In genomic region chr16:89972854-89973487, GRCm38 (mm10) we compare ENCODE assay signal across 14 mouse cellular contexts.
DNase-seq lines count a peak whose midpoint lies in the region; ATAC-seq lines count a peak whose summit lies in the region.
"Had no signal": no experiment of that assay in that cellular context is flagged by ENCODE, and none has a peak within 500 bp of the region (broad histone marks: within the 10 kb centered on the region; RNA-seq: fewer than 3 reads in every experiment).

No protein-coding gene starts in this region.

- no peaks in the 10 kb centered on the region for H3K27me3 ChIP-seq in midbrain, embryonic 10.5 days (ENCODE audit: low read depth, poor library complexity, severe bottlenecking)
- H3K27me3 ChIP-seq: CH12.LX; neural tube, embryonic 12.5 days had no signal

- DNase-seq in frontal cortex, postnatal 10 days (ENCODE audit: low spot score in 2 of 2) = no peak
- DNase-seq in 3T3-L1 (ENCODE audit: low read depth, low spot score) (peak; percentile 87), adipocyte (ENCODE audit: low spot score) (peak; percentile 24)
- no peak for DNase-seq in heart, postnatal 10 days
- no peak for DNase-seq in midbrain, embryonic 10.5 days (ENCODE audit: low spot score)
- DNase-seq: cerebellum, postnatal 14 days; lung, postnatal 10 days had no signal

- peaks cover 4% of the 10 kb centered on the region; the same call in 1 of the 2 replicates for H3K4me1 ChIP-seq in midbrain, embryonic 10.5 days
- H3K4me1 ChIP-seq: neural tube, embryonic 12.5 days had no signal

- H3K36me3 ChIP-seq in midbrain, embryonic 10.5 days = no peaks in the 10 kb centered on the region
- H3K36me3 ChIP-seq: neural tube, embryonic 12.5 days had no signal

- peak; percentile 86 for ATAC-seq in frontal cortex, adult (ENCODE audit: low TSS enrichment)
- ATAC-seq in megakaryocyte, adult 5-6 weeks (ENCODE audit: poor library complexity, severe bottlenecking) = peak; percentile 94
- no peak for ATAC-seq in cerebellum, adult (ENCODE audit: insufficient number of reproducible peaks, low FRiP score, low TSS enrichment)
- ATAC-seq: intestine, postnatal 0 days had no signal

- WGBS in midbrain, embryonic 10.5 days = 95% methylated on average over 15 of the region's 15 CpGs

- H3K9me3 ChIP-seq in midbrain, embryonic 10.5 days (replicated peaks) = no peaks in the 10 kb centered on the region
- H3K9me3 ChIP-seq: neural tube, embryonic 12.5 days had no signal

- no peak overlapping the region for H3K4me3 ChIP-seq in midbrain, embryonic 10.5 days
- H3K4me3 ChIP-seq: erythroblast, embryonic 14.5 days; neural tube, embryonic 12.5 days had no signal

- intact Hi-C loops in heart, postnatal 10 days (cut with DNase I) = no loop called here

- H3K27ac ChIP-seq in midbrain, embryonic 10.5 days (replicated peaks) = no peak overlapping the region
- H3K27ac ChIP-seq: neural tube, embryonic 12.5 days had no signal

Comparison
In these comparisons a context has a peak if more than half of its experiments do, and no peak if none do; other contexts are left out.
1. DNase-seq: peak in 3T3-L1 (single experiment) and adipocyte (single experiment); none in frontal cortex, postnatal 10 days (0 of 2), heart, postnatal 10 days (0 of 2) and midbrain, embryonic 10.5 days (single experiment).